Mouse (Mus musculus): Measurements from ENCODE around the gene Prune2.

- TF ChIP-seq CTCF (IDR thresholded peaks at IDR 0.05) (no peak), EP300 (IDR thresholded peaks at IDR 0.05; ENCODE audit: insufficient read depth, low read depth, low read length) (no peak)
Measured at GRCm38 (mm10) chr19:17155216-17155615, 199.3 kb downstream of the Prune2 start.
